Mouse (Mus musculus) T-helper 1 cell (primary cell): Measurements from ENCODE around the gene Cd69.

Experiments
- in situ Hi-C: fragments of 300-600 bp; cut with MboI, MseI; formaldehyde crosslinking; loops from one replicate; pipeline ENCODE4 v1.15.1; 2025; ENCODE audit warnings: high pct_unique_total_duplicates

Cd69 gene

GRCm38 (mm10) chr6:129228935-129229773 lies 46.1 kb downstream of the Cd69 start:
- in situ Hi-C loops, result loop anchor here (10.0 to 25.0 kb wide), 2 partner anchors 1767 to 1984 kb away; no protein-coding TSS in a partner anchor

- in situ Hi-C loops, result loop anchor here (10.0 to 25.0 kb wide), 2 partner anchors 1763 to 1980 kb away; no protein-coding TSS in a partner anchor
These were observed 50.2 kb downstream of the Cd69 start for GRCm38 (mm10) chr6:129225078-129225477.

GRCm38 (mm10) chr6:129224090-129224489 lies 51.1 kb downstream of the Cd69 start:
- in situ Hi-C loops, result loop anchor here (10.0 kb wide), 1 partner anchor 1979 kb away; no protein-coding TSS in a partner anchor

- in situ Hi-C loops, result loop anchor here (10.0 kb wide), 1 partner anchor 1979 kb away; no protein-coding TSS in a partner anchor
These were observed 51.6 kb downstream of the Cd69 start for GRCm38 (mm10) chr6:129223611-129224010.

- in situ Hi-C loops, result loop anchor here (10.0 kb wide), 1 partner anchor 1977 kb away; no protein-coding TSS in a partner anchor
These were observed 52.9 kb downstream of the Cd69 start for GRCm38 (mm10) chr6:129222188-129222800.

GRCm38 (mm10) chr6:129221053-129221452 lies 54.2 kb downstream of the Cd69 start:
- in situ Hi-C loops, result loop anchor here (10.0 kb wide), 1 partner anchor 1976 kb away; no protein-coding TSS in a partner anchor

GRCm38 (mm10) chr6:129219897-129220517 lies 55.2 kb downstream of the Cd69 start:
- in situ Hi-C loops, result loop anchor here (10.0 kb wide), 1 partner anchor 1975 kb away; no protein-coding TSS in a partner anchor

GRCm38 (mm10) chr6:129218191-129218696 lies 57.0 kb downstream of the Cd69 start:
- in situ Hi-C loops, result no loop called here
